Mouse (Mus musculus) brain, adult 2 months (tissue): Measurements from ENCODE around the gene Cox6a1.
"Not testable (repeated sequence)": the region's sequence is repeated elsewhere in the genome, so short reads cannot be mapped to it uniquely, and the experiment has no call there.

ENCODE experiments used
- DNase-seq: peaks from one replicate; pipeline ENCODE4 v3.0.0; 2011; ENCODE audit warnings: low read depth, low spot score

Gene Cox6a1

GRCm38 (mm10) chr5:115348546-115349224 is at the start of gene Cox6a1:
TSS of gene Cox6a1 (minus strand) at chr5:115348981.
- peak; percentile 99 for DNase-seq

GRCm38 (mm10) chr5:115397839-115398780 is 49.3 kb upstream of the Cox6a1 start:
- peak; percentile 36 for DNase-seq

GRCm38 (mm10) chr5:115396654-115397053 is 47.9 kb upstream of the Cox6a1 start:
- peak; percentile 21 for DNase-seq

GRCm38 (mm10) chr5:115394836-115395235 is 46.1 kb upstream of the Cox6a1 start:
- DNase-seq = no peak

- no peak for DNase-seq
Observed at GRCm38 (mm10) chr5:115394223-115394622, 45.4 kb upstream of the Cox6a1 start.

GRCm38 (mm10) chr5:115392969-115393368 is 44.2 kb upstream of the Cox6a1 start:
- DNase-seq = no peak

- no peak for DNase-seq
Observed at GRCm38 (mm10) chr5:115391935-115392334, 43.2 kb upstream of the Cox6a1 start.

GRCm38 (mm10) chr5:115378882-115379281 is 30.1 kb upstream of the Cox6a1 start:
- not testable (repeated sequence) for DNase-seq

- DNase-seq = no peak
Observed at GRCm38 (mm10) chr5:115375436-115375835, 26.7 kb upstream of the Cox6a1 start.

GRCm38 (mm10) chr5:115374204-115374820 is 25.5 kb upstream of the Cox6a1 start:
- no peak for DNase-seq

GRCm38 (mm10) chr5:115373441-115374203 is 24.8 kb upstream of the Cox6a1 start:
- DNase-seq = no peak

GRCm38 (mm10) chr5:115371736-115372135 is 23.0 kb upstream of the Cox6a1 start:
- no peak for DNase-seq

GRCm38 (mm10) chr5:115364782-115365181 is 16.0 kb upstream of the Cox6a1 start:
- DNase-seq = no peak

- DNase-seq = peak; percentile 92
Observed at GRCm38 (mm10) chr5:115362819-115363714, 14.3 kb upstream of the Cox6a1 start.

- peak; percentile 41 for DNase-seq
Observed at GRCm38 (mm10) chr5:115362216-115362615, 13.4 kb upstream of the Cox6a1 start.

GRCm38 (mm10) chr5:115359851-115360372 is 11.1 kb upstream of the Cox6a1 start:
- DNase-seq = no peak

GRCm38 (mm10) chr5:115359438-115359837 is 10.7 kb upstream of the Cox6a1 start:
- no peak for DNase-seq

GRCm38 (mm10) chr5:115358872-115359271 is 10.1 kb upstream of the Cox6a1 start:
- peak; percentile 78 for DNase-seq

GRCm38 (mm10) chr5:115355070-115355469 is 6.3 kb upstream of the Cox6a1 start:
- DNase-seq = no peak

- DNase-seq = no peak
Observed at GRCm38 (mm10) chr5:115351348-115351747, 2.6 kb upstream of the Cox6a1 start.
